Mouse (Mus musculus) liver, embryonic 16.5 days (tissue): Measurements from ENCODE around the gene Rab40b. TPM values are rescaled to one million over a fixed set of nuclear protein-coding genes. Genes with fewer than 3 reads are reported as not detected.
"Not testable (repeated sequence)": the region's sequence is repeated elsewhere in the genome, so short reads cannot be mapped to it uniquely, and the experiment has no call there.

ENCODE experiments used
- ATAC-seq: fragments of 200-750 bp; cut with Nextera tagmentation; 2 replicates; pipeline ENCODE4 v1.8.0; 2017; ENCODE audit warnings: low read depth, mild to moderate bottlenecking, moderate number of reproducible peaks, moderate library complexity
- H3K27ac ChIP-seq: fragments of 300-500 bp; sonication (generic); 2 replicates; pipeline ENCODE4 v1.5.1; 2014; ENCODE audit warnings: mild to moderate bottlenecking, low read length
- H3K27me3 ChIP-seq: fragments of 300-500 bp; sonication (generic); 2 replicates; pipeline ENCODE4 v1.6.1; 2014; ENCODE audit warnings: low read depth, low read length, mixed read lengths; ENCODE audit not compliant: control insufficient read depth, insufficient read depth
- H3K36me3 ChIP-seq: fragments of 300-500 bp; sonication (generic); 2 replicates; pipeline ENCODE4 v1.6.1; 2014; ENCODE audit warnings: mild to moderate bottlenecking; ENCODE audit not compliant: control insufficient read depth, insufficient read depth
- H3K4me1 ChIP-seq: fragments of 300-500 bp; sonication (generic); 2 replicates; pipeline ENCODE4 v1.6.1; 2014; ENCODE audit warnings: low read depth, low read length, mixed read lengths; ENCODE audit not compliant: control insufficient read depth
- H3K4me2 ChIP-seq: fragments of 300-500 bp; sonication (generic); 2 replicates; pipeline ENCODE4 v1.6.1; 2014; ENCODE audit warnings: low read depth, low read length, mixed read lengths
- H3K4me3 ChIP-seq: fragments of 300-500 bp; sonication (generic); 2 replicates; pipeline ENCODE4 v1.5.1; 2014; ENCODE audit warnings: low read depth, mild to moderate bottlenecking, low read length
- H3K9ac ChIP-seq: fragments of 300-500 bp; sonication (generic); 2 replicates; pipeline ENCODE4 v1.6.1; 2014; ENCODE audit warnings: low read depth, low read length
- H3K9me3 ChIP-seq: fragments of 300-500 bp; sonication (generic); replicated peaks from 2 replicates; pipeline ENCODE4 v1.6.1; 2016; ENCODE audit warnings: low read length; ENCODE audit not compliant: control insufficient read depth
- WGBS: fragments of 180-500 bp; shearing (Covaris S2); extraction: QIAGEN DNeasy Blood & Tissue Kit; methylation state at CpG from one replicate; pipeline ENCODE4 v1.1.7; 2014; ENCODE audit not compliant: insufficient replicate concordance; 5-methylcytosine and 5-hydroxymethylcytosine counted together
- polyA plus RNA-seq: library from polyadenylated mRNA; unstranded; fragments of >200 nt; fragmentation: Nextera tagmentation; extraction: Ambion mirVana; gene quantifications from 2 replicates; pipeline ENCODE4 v1.2.1, GENCODE M21; 2015

Gene Rab40b
- polyA plus RNA-seq, 1 experiment from 2014 or later, result 1.2 TPM

GRCm38 (mm10) chr11:121348727-121349126 is 39.3 kb downstream of the Rab40b start:
- not testable (repeated sequence) for H3K27ac ChIP-seq, H3K9me3 ChIP-seq, H3K4me3 ChIP-seq, H3K4me2 ChIP-seq, ATAC-seq, H3K9ac ChIP-seq, H3K27me3 ChIP-seq, H3K36me3 ChIP-seq
- 66% methylated on average over 3 of the region's 3 CpGs for WGBS
- peaks cover 13% of the 10 kb centered on the region for H3K4me1 ChIP-seq

GRCm38 (mm10) chr11:121348166-121348565 is 39.9 kb downstream of the Rab40b start:
- Histone ChIP-seq H3K4me3 (no peak overlapping the region), H3K27ac (no peak overlapping the region), H3K4me2 (no peak overlapping the region), H3K36me3 (peaks cover 10% of the 10 kb centered on the region), H3K27me3 (no peaks in the 10 kb centered on the region), H3K9me3 (no peaks in the 10 kb centered on the region), H3K4me1 (peaks cover 10% of the 10 kb centered on the region), H3K9ac (no peak overlapping the region)
- WGBS, result 75% methylated on average over 2 of the region's 2 CpGs
- ATAC-seq, result no peak

GRCm38 (mm10) chr11:121347036-121347435 is 41.0 kb downstream of the Rab40b start:
- no peak for ATAC-seq
- H3K36me3 ChIP-seq, result peaks cover 10% of the 10 kb centered on the region
- no peaks in the 10 kb centered on the region for H3K9me3 ChIP-seq
- H3K4me1 ChIP-seq, result peaks cover 4% of the 10 kb centered on the region
- no peak overlapping the region for H3K9ac ChIP-seq
- H3K27me3 ChIP-seq, result no peaks in the 10 kb centered on the region
- no peak overlapping the region for H3K27ac ChIP-seq
- no peak overlapping the region for H3K4me2 ChIP-seq
- H3K4me3 ChIP-seq, result no peak overlapping the region
- 50% methylated on average over 2 of the region's 2 CpGs for WGBS

- not testable (repeated sequence) for H3K4me1 ChIP-seq, H3K9ac ChIP-seq, H3K4me2 ChIP-seq, H3K9me3 ChIP-seq, H3K36me3 ChIP-seq, H3K4me3 ChIP-seq, H3K27ac ChIP-seq, H3K27me3 ChIP-seq, ATAC-seq
- WGBS, result no CpG with 5 or more reads among the region's 1 CpGs
These were observed 45.6 kb downstream of the Rab40b start for GRCm38 (mm10) chr11:121342423-121342822.

GRCm38 (mm10) chr11:121340287-121340686 is 47.8 kb downstream of the Rab40b start:
- Histone ChIP-seq H3K36me3 (peaks cover 10% of the 10 kb centered on the region), H3K27me3 (no peaks in the 10 kb centered on the region), H3K4me1 (peaks cover 7% of the 10 kb centered on the region), H3K4me3 (no peak overlapping the region), H3K9ac (no peak overlapping the region), H3K27ac (0 out of 2 replicates have a peak overlapping the region, but pooled peaks have one; percentile 34), H3K4me2 (no peak overlapping the region), H3K9me3 (no peaks in the 10 kb centered on the region)
- ATAC-seq, result no peak
- WGBS, result 45% methylated on average over 1 of the region's 1 CpGs

- Histone ChIP-seq H3K36me3 (peaks cover 11% of the 10 kb centered on the region), H3K9ac (no peak overlapping the region), H3K4me1 (peaks cover 7% of the 10 kb centered on the region), H3K9me3 (no peaks in the 10 kb centered on the region), H3K27me3 (no peaks in the 10 kb centered on the region), H3K4me3 (no peak overlapping the region), H3K27ac (no peak overlapping the region), H3K4me2 (no peak overlapping the region)
- ATAC-seq, result no peak
- 37% methylated on average over 1 of the region's 1 CpGs for WGBS
These were observed 48.4 kb downstream of the Rab40b start for GRCm38 (mm10) chr11:121339647-121340046.

GRCm38 (mm10) chr11:121331641-121332040 is 56.4 kb downstream of the Rab40b start:
- Histone ChIP-seq H3K4me2 (no peak overlapping the region), H3K36me3 (peaks cover 36% of the 10 kb centered on the region), H3K4me1 (no peaks in the 10 kb centered on the region), H3K27me3 (no peaks in the 10 kb centered on the region), H3K9ac (no peak overlapping the region), H3K9me3 (no peaks in the 10 kb centered on the region), H3K4me3 (no peak overlapping the region), H3K27ac (no peak overlapping the region)
- WGBS, result 76% methylated on average over 3 of the region's 3 CpGs
- ATAC-seq, result no peak

GRCm38 (mm10) chr11:121328619-121329018 is 59.4 kb downstream of the Rab40b start:
- no peak for ATAC-seq
- no peaks in the 10 kb centered on the region for H3K27me3 ChIP-seq
- peaks cover 4% of the 10 kb centered on the region; the same call in 1 of the 2 replicates for H3K4me1 ChIP-seq
- H3K4me2 ChIP-seq, result no peak overlapping the region
- H3K9ac ChIP-seq, result no peak overlapping the region
- no peaks in the 10 kb centered on the region for H3K9me3 ChIP-seq
- H3K36me3 ChIP-seq, result peaks cover 17% of the 10 kb centered on the region
- no peak overlapping the region for H3K27ac ChIP-seq
- H3K4me3 ChIP-seq, result no peak overlapping the region

- 82% methylated on average over 9 of the region's 9 CpGs for whole genome bisulfite sequencing
- no peak overlapping the region for H3K27ac ChIP-seq
These were observed 59.8 kb downstream of the Rab40b start for GRCm38 (mm10) chr11:121328206-121328605.

More at GRCm38 (mm10) chr11:121328206-121328605, 59.8 kb downstream of the Rab40b start:
- Histone ChIP-seq H3K9ac (no peak overlapping the region), H3K4me3 (no peak overlapping the region), H3K9me3 (no peaks in the 10 kb centered on the region), H3K36me3 (peaks cover 17% of the 10 kb centered on the region), H3K4me2 (no peak overlapping the region), H3K27me3 (no peaks in the 10 kb centered on the region), H3K4me1 (peaks cover 4% of the 10 kb centered on the region; the same call in 1 of the 2 replicates)
- no peak for ATAC-seq
